Mouse (Mus musculus) WW6 (cell line): Measurements from ENCODE around the gene Rrp15.
A peak's percentile ranks its signal among the peaks of the same experiment; 100 is the strongest.
"Not testable (repeated sequence)": the region's sequence is repeated elsewhere in the genome, so short reads cannot be mapped to it uniquely, and the experiment has no call there.

Source experiments
- DNase-seq: peaks from one replicate; pipeline ENCODE4 v3.0.0-alpha.2; 2013; ENCODE audit warnings: low read depth, low spot score

Gene Rrp15

GRCm38 (mm10) chr1:186748724-186749653 is at the start of gene Rrp15:
Gene Rrp15 (minus strand): TSS chr1:186749358.
- DNase-seq: peak; percentile 79

GRCm38 (mm10) chr1:186797991-186798390 is 48.8 kb upstream of the Rrp15 start:
- no peak for DNase-seq

DNA sequence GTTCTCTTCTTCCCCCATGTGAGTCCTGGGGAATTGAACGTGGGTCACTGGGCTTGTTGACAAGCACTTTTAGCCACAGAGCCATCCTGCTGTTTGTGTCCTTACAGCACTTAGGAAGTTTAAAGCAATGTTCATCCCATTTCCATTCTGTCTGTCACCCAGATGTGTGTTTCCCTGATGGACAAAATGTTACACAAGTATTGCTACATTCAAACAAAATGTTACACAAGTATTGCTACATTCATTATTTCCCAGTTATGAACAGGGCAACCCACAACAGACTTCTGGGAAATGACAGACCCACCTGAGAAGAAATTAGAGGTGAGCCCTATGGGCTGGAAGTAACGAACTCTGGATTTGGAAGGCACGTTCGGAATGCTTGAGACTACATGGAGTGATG is 36.2 kb upstream of the Rrp15 start:
- DNase-seq: no peak

- no peak for DNase-seq
Measured at GRCm38 (mm10) chr1:186780826-186781225, 31.7 kb upstream of the Rrp15 start.

DNA sequence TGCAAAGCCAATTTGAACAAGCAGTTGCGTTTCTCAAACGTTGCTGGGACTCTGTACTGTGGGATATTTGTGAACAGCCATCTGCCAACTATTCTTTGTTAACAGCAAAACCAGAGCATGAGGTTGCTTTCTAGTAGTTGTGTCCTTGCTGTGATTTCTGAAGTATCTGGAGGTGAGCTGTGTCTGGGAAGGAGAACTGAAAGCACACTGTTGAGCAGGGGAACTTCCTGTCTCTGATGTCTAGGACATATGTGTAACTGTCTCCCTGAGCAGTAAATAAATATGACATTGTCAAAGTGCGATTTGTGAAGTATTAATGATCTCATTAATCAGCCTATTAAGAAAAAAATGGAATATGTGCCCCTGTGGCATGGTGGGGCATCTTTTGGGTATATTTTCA is 24.0 kb upstream of the Rrp15 start:
- DNase-seq: no peak

GRCm38 (mm10) chr1:186772547-186773077 is 23.5 kb upstream of the Rrp15 start:
- DNase-seq: no peak

GRCm38 (mm10) chr1:186772005-186772404 is 22.8 kb upstream of the Rrp15 start:
- no peak for DNase-seq

DNA sequence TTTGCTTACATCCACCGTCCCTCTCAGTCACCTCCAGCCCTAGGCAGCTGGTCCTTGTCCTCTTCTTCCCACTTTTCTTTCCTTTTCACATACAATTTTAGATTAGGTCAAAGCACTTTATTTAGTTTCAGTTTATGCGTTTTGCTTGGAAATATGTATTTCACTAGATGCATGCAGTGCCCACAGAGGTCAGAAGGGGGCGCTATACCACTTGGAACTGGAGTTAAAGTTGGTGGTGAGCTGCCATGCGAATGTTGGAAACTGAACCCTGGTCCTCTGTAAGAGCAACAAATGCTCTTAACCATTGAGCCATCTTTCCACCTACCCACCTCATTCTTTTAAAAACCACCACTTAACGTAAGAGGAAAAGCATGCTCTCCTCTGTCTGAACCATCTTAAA is 21.5 kb upstream of the Rrp15 start:
- no peak for DNase-seq

DNA sequence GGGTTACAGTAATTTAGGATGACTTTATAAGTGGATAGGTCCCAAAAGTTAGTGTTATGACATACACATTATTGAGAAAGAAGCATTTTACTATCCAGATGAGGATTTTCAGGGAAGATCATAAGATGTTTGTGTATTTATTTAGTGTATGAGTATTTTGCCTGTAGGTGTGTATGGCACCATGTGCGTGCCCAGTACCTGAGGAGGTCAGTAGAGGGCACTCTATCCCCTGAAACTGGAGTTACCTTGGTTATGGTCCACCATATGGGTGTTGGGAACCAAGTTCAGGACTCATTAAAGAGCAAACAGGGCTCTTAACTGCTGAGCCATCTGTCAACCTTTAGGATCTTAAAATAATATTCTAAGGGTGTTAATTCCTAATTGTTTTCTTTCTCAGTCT is 19.2 kb upstream of the Rrp15 start:
- no peak for DNase-seq

DNA sequence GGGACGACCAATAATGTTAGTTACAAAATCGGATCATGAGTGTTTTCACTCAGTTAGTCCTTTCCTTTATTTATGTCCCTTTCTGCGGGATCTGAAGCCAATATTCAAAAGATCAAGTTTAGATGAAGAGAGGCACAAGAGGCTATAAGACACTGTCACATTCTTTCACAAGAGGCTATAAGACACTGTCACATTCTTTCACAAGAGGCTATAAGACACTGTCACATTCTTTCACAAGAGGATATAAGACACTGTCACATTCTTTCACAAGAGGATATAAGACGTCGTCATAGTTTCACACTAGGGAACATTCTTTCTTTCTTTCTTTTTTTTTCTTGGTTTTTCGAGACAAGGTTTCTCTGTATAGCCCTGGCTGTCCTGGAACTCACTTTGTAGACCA is 14.3 kb upstream of the Rrp15 start:
- DNase-seq: not testable (repeated sequence)

DNA sequence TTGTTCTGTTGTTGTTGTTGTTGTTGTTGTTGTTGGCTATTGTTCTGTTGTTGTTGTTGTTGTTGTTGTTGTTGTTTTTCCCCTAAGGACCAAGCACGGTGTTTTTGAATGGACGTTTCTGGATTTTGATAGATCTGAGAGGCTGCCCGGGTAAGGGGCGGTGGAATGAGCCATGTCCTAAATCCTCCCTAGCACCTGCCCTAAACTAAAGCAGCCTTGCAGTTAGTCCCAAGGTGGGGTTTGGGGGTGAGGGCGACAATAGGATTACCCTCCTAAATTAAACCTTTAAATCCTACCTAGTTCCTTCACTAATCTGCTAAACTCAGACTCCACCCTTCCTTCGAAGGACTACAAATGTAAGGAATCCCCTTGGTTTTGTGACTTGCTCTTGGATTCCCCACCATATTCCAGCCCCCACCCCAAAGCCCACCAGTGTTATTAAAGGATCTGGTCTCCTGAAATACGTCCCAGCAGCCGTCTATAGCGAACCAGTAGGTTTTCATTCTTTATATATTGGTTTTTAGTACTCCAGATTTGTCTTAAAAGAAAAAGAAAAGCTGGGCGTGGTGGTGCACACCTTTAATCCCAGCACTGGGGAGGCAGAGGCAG is 621 bp upstream of the Rrp15 start:
- DNase-seq: no peak

- no peak for DNase-seq
Measured at GRCm38 (mm10) chr1:186739828-186740227, 9.3 kb downstream of the Rrp15 start.

- DNase-seq: no peak
Measured at GRCm38 (mm10) chr1:186735537-186735936, 13.6 kb downstream of the Rrp15 start.

- no peak for DNase-seq
Measured at GRCm38 (mm10) chr1:186733052-186733451, 16.1 kb downstream of the Rrp15 start.

- DNase-seq: no peak
Measured at GRCm38 (mm10) chr1:186728778-186729177, 20.4 kb downstream of the Rrp15 start.

GRCm38 (mm10) chr1:186726117-186726516 is 23.0 kb downstream of the Rrp15 start:
- no peak for DNase-seq

DNA sequence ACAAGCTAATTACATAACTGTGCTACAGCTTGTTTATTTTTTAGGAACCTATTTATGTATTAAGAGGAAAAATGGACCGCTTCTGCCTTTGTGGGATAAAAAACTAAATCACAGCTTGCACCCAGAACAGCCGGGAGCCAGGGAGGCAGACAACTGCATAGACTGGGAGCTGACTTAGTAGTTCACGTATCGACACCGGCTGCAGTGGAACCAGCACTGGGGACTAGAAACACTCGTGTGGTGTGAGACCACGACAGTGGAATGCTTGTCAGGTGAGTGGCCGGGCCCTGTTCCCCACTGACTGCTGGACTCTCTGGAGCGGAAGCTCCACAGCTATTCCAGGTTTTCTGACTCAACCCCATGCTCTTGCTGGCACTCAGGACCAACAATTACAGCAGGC is 26.9 kb downstream of the Rrp15 start:
- DNase-seq: no peak

- DNase-seq: no peak
Measured at GRCm38 (mm10) chr1:186721846-186722245, 27.3 kb downstream of the Rrp15 start.

DNA sequence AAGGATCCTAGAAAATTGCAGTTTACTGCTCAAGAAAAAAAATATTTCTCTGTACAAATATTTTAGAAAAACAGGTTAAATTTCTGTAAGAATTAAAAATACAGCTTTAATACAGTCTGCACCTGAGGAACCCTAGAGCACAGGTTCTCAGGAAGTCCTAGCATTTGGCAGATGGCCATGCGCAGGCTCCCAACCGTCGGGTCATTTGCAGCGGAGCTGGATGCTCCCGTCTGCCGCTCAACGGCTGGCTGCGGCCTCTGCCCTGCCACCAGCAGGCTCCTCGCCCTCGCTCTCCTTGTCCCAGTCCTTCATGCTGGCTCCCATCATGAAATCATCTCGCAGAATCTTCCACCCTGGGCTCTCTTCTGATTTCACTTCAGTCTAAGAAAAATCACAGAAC is 28.0 kb downstream of the Rrp15 start:
- DNase-seq: no peak

DNA sequence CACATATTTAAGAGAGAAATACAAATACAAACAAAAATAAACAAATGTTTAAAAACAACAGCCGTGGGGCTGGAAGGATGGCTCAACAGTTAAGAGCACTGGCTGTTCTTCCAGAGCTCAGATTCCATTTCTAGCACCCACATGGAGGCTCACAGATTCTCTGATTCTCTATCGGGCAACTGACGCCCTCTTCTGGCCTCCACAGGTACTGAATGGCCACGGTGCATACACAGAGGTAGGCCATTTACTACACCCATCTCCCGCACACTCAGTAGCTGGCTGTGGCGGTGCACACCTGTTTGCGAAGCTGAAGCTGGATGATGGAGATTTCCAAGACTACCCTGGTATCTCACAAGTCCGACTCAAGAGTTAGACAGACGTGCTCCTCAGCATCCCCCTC is 29.4 kb downstream of the Rrp15 start:
- DNase-seq: no peak

GRCm38 (mm10) chr1:186718881-186719280 is 30.3 kb downstream of the Rrp15 start:
- DNase-seq: no peak

- DNase-seq: no peak
Measured at GRCm38 (mm10) chr1:186714980-186715896, 33.9 kb downstream of the Rrp15 start.
